ENCODE assay signal across 11 mouse cellular contexts in genomic region chr14:59330499-59330898, GRCm38 (mm10). TPM values are rescaled to one million over a fixed set of nuclear protein-coding genes. Genes with fewer than 3 reads are reported as not detected.
A peak's percentile ranks its signal among the peaks of the same experiment; 100 is the strongest.
DNase-seq lines count a peak whose midpoint lies in the region; ATAC-seq and TF ChIP-seq lines count a peak whose summit lies in the region.
"Not testable (repeated sequence)": the region's sequence is repeated elsewhere in the genome, so short reads cannot be mapped to it uniquely, and the experiment has no call there.
"Had no signal": no experiment of that assay in that cellular context is flagged by ENCODE, and none has a peak within 500 bp of the region (broad histone marks: within the 10 kb centered on the region; RNA-seq: fewer than 3 reads in every experiment).

No protein-coding gene starts in this region.

- H3K27ac ChIP-seq in heart, embryonic 10.5 days; small intestine, adult 2 months (ENCODE audit: insufficient read depth, low read depth, low read length): not testable (repeated sequence)

- not testable (repeated sequence) for H3K27me3 ChIP-seq in heart, embryonic 10.5 days (ENCODE audit: insufficient read depth, poor library complexity, severe bottlenecking); small intestine, adult 2 months (ENCODE audit: control insufficient read depth, insufficient read depth, low read length)

- H3K4me1 ChIP-seq in heart, embryonic 10.5 days; small intestine, adult 2 months (ENCODE audit: control insufficient read depth, insufficient read depth, insufficient read length, low read length): not testable (repeated sequence)

- intact Hi-C loops in left cerebral cortex, postnatal 36 days (cut with DNase I), result loop anchor here (10.0 kb wide), 1 partner anchor 224 kb away; no protein-coding TSS in a partner anchor

- not testable (repeated sequence) for H3K9me3 ChIP-seq in heart, embryonic 10.5 days

- H3K4me3 ChIP-seq in heart, embryonic 10.5 days; small intestine, adult 2 months (ENCODE audit: low read depth, low read length): not testable (repeated sequence)

- peak; percentile 22; the same call in 1 of the 2 replicates for TF ChIP-seq CTCF in small intestine, adult 2 months (IDR thresholded peaks at IDR 0.05; ENCODE audit: extremely low read depth, insufficient read length, insufficient replicate concordance, low read depth, low read length)

- not testable (repeated sequence) for H3K36me3 ChIP-seq in heart, embryonic 10.5 days; small intestine, adult 2 months (ENCODE audit: control insufficient read depth, insufficient read depth, low read length)

- ATAC-seq in cerebellum, adult (ENCODE audit: insufficient number of reproducible peaks, low FRiP score, low TSS enrichment), result peak; percentile 45; the same call in 1 of the 2 replicates

- TF ChIP-seq POLR2A in small intestine, adult 2 months (IDR thresholded peaks at IDR 0.05; ENCODE audit: low read depth, low read length), result not testable (repeated sequence)

- WGBS in heart, embryonic 10.5 days, result 43% methylated on average over 3 of the region's 3 CpGs
- WGBS in small intestine, adult 2 months, result 28% methylated on average over 3 of the region's 3 CpGs

- DNase-seq in B cell, adult 2 months, result peak; percentile 22 to 40
- DNase-seq in fibroblast of lung, adult 2 months (ENCODE audit: low read depth), result peak; percentile 0
- peak; percentile 75 for DNase-seq in heart, embryonic 10.5 days (ENCODE audit: low spot score)
- DNase-seq in kidney, postnatal 14 days, result peak; percentile 21
- DNase-seq in left cerebral cortex, postnatal 36 days (ENCODE audit: low spot score in 2 of 2), result peak; percentile 8 to 14
- DNase-seq in mesoderm, embryonic 11.5 days (ENCODE audit: low read depth, low spot score), result peak; percentile 13

RNA-seq across cellular contexts. Expression of gene Phf11b, which starts 10.7 kb away (rescaled TPM):
- polyA plus RNA-seq in heart, embryonic 10.5 days (2016; fragmentation: Nextera tagmentation; extraction: Ambion mirVana), result 0.27 TPM in 1 of 2 replicates, not detected in the other
- under 1 TPM in 1 of 2 experiments, not detected in 1; 0.39 TPM for total RNA-seq in left cerebral cortex, postnatal 36 days (2021)
- polyA plus RNA-seq in small intestine, adult 2 months (2012; rRNA removed), result 0.10 and 0.16 TPM in 2 replicates

RNA-seq across cellular contexts. Expression of gene Phf11a, which starts 33.2 kb away (rescaled TPM):
- polyA plus RNA-seq in heart, embryonic 10.5 days (2016; fragmentation: Nextera tagmentation; extraction: Ambion mirVana), result not detected in 2 replicates
- not detected for total RNA-seq in left cerebral cortex, postnatal 36 days (2021)
- polyA plus RNA-seq in small intestine, adult 2 months (2012; rRNA removed), result 0.22 and 0.25 TPM in 2 replicates
- polyA plus RNA-seq: forebrain, embryonic 15.5 days; hindbrain, embryonic 16.5 days; lung, embryonic 15.5 days had no signal

RNA-seq across cellular contexts. Expression of gene Phf11d, which starts 34.8 kb away (rescaled TPM):
- 0.21 and 0.28 TPM in 2 replicates for polyA plus RNA-seq in heart, embryonic 10.5 days (2016; fragmentation: Nextera tagmentation; extraction: Ambion mirVana)
- total RNA-seq in left cerebral cortex, postnatal 36 days (2021), result under 1 TPM; 0.25 to 0.59 TPM
- polyA plus RNA-seq in small intestine, adult 2 months (2012; rRNA removed), result 1.6 and 3.0 TPM in 2 replicates

Comparison
In these comparisons a context has a peak if more than half of its experiments do, and no peak if none do; other contexts are left out.
1. DNase-seq: peak in every context shown above with its lines; median percentile 75 in heart, embryonic 10.5 days; 31 in B cell, adult 2 months; 21 in kidney, postnatal 14 days; 13 in mesoderm, embryonic 11.5 days; 11 in left cerebral cortex, postnatal 36 days; 0 in fibroblast of lung, adult 2 months.